Mouse (Mus musculus) heart, embryonic 12.5 days (tissue): ENCODE measurements at regions not wholly inside any gene's neighbourhood (a gene's known extent, or its start where the extent isn't known, plus 50 kb on each side); places are given as distances from the start of the nearest gene placed in this dataset.

Experiments used
- ATAC-seq: fragments of 200-750 bp; cut with Nextera tagmentation; 2 replicates; pipeline ENCODE4 v1.8.0; 2017; ENCODE audit warnings: moderate TSS enrichment, moderate library complexity; ENCODE audit not compliant: insufficient number of reproducible peaks, low FRiP score
- H3K27ac ChIP-seq: fragments of 300-500 bp; sonication (generic); 2 replicates; pipeline ENCODE4 v1.5.1; 2016; ENCODE audit warnings: mild to moderate bottlenecking, moderate library complexity; ENCODE audit not compliant: poor library complexity, severe bottlenecking
- H3K27me3 ChIP-seq: fragments of 300-500 bp; sonication (generic); replicated peaks from 2 replicates; pipeline ENCODE4 v1.6.1; 2016; ENCODE audit warnings: mild to moderate bottlenecking, moderate library complexity
- H3K36me3 ChIP-seq: fragments of 300-500 bp; sonication (generic); 2 replicates; pipeline ENCODE4 v1.6.1; 2016; ENCODE audit warnings: mild to moderate bottlenecking, moderate library complexity
- H3K4me1 ChIP-seq: fragments of 300-500 bp; sonication (generic); replicated peaks from 2 replicates; pipeline ENCODE4 v1.6.1; 2016; ENCODE audit warnings: mild to moderate bottlenecking
- H3K4me2 ChIP-seq: fragments of 300-500 bp; sonication (generic); 2 replicates; pipeline ENCODE4 v1.6.1; 2016; ENCODE audit warnings: mild to moderate bottlenecking, moderate library complexity
- H3K4me3 ChIP-seq: fragments of 300-500 bp; sonication (generic); 2 replicates; pipeline ENCODE4 v1.5.1; 2016; ENCODE audit warnings: mild to moderate bottlenecking
- H3K9ac ChIP-seq: fragments of 300-500 bp; sonication (generic); 2 replicates; pipeline ENCODE4 v1.6.1; 2016; ENCODE audit warnings: mild to moderate bottlenecking, moderate library complexity
- H3K9me3 ChIP-seq: fragments of 300-500 bp; sonication (generic); replicated peaks from 2 replicates; pipeline ENCODE4 v1.6.1; 2016; ENCODE audit warnings: mild to moderate bottlenecking, moderate library complexity
- WGBS: fragments of 180-500 bp; shearing (Covaris S2); methylation state at CpG from one replicate; pipeline ENCODE4 v1.1.7; 2016; 5-methylcytosine and 5-hydroxymethylcytosine counted together

DNA sequence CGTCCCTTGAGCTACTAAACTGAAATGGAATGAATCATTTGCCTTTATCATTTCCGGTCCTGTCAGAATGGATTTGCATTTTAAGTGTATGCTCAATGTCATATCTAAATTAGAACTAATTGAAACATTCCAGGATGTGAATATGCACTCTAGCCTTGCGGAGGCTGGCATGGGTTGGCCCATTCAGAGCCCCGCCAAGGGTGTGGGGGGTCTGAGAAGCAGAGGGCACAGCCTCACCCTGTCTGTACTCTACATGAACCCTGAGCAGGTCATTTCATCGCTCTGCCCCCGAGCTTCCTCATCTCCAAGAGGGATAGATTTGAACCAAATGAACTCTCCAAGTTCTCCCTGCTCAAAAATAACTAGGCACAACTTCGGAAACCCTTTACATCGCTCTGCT is 250.1 kb upstream of the Cdh5 start:
- Histone ChIP-seq H3K27me3 (no peaks in the 10 kb centered on the region), H3K36me3 (no peaks in the 10 kb centered on the region), H3K9me3 (no peaks in the 10 kb centered on the region), H3K4me3 (no peak overlapping the region), H3K4me2 (no peak overlapping the region), H3K9ac (no peak overlapping the region), H3K27ac (no peak overlapping the region), H3K4me1 (peaks cover 42% of the 10 kb centered on the region)
- WGBS: 73% methylated on average over 8 of the region's 8 CpGs
- ATAC-seq: no peak

DNA sequence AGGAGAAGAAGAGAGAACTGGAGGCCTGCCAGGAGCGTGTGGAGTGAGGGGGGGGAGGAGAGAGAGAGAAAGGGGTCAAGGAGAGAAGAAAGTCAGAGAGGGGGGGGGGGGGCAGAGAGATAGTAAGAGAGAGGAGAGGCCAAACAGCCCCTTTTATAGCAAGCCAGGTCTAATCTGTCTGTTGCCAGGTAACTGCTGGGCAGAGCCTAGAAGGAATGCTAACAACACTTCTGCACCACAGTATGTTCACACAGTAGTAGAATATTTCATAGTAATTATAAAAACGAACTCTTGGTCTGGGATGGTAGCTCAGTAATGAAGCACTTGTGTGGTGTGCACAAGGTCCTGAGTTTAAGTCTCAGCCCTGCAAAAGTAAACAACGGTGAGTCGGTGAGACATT is 248.4 kb upstream of the Cdh5 start:
- no peak overlapping the region for H3K4me3 ChIP-seq
- no peak overlapping the region for H3K4me2 ChIP-seq
- H3K36me3 ChIP-seq: no peaks in the 10 kb centered on the region
- no peak overlapping the region for H3K27ac ChIP-seq
- ATAC-seq: no peak
- H3K9me3 ChIP-seq: no peaks in the 10 kb centered on the region
- H3K9ac ChIP-seq: no peak overlapping the region
- H3K4me1 ChIP-seq: peaks cover 37% of the 10 kb centered on the region
- H3K27me3 ChIP-seq: no peaks in the 10 kb centered on the region
- WGBS: 68% methylated on average over 4 of the region's 4 CpGs

DNA sequence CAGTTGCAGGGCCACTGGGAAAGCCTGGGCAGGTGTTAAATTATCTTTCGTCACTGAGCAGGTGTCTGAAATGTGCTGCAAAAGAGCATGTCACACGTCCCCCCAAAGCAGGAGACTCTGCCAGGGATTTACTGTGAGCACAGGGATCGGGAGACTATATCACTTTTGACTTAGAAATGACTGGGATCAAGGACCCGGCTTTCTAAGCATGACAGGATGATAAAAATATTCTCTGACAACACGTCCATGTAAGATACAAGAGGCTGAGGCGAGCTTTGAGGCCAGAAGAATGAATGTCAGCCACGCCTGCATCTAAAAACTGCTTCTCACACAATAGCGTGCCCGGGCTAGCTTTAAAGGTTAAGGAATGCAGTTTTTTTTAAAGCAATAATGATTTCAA is 246.1 kb upstream of the Cdh5 start:
- Histone ChIP-seq H3K9ac (no peak overlapping the region), H3K36me3 (no peaks in the 10 kb centered on the region), H3K27ac (no peak overlapping the region), H3K4me1 (peaks cover 37% of the 10 kb centered on the region), H3K4me3 (no peak overlapping the region), H3K9me3 (no peaks in the 10 kb centered on the region), H3K4me2 (peak overlapping the region; percentile 32), H3K27me3 (no peaks in the 10 kb centered on the region)
- peak; percentile 59; the same call in 1 of the 2 replicates for ATAC-seq
- 38% methylated on average over 9 of the region's 9 CpGs for WGBS

DNA sequence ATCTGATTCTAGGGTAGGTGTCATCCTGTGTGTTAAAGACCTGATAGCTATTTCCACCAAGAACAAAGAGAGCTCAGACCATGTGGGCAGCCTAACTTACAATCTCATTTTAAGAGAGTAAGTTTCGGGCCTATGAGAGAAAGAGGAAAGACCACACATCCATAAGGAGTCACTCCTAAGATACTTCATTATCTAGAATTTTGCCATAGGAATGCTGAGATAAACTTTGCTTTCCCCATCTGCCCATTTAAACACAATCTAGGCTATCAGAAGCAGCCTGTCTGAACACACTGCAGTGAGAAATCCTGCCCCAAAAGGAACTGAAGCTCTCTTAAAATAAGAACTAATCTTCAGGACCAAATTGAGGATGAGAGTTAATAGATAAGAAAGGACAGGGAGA is 242.3 kb upstream of the Cdh5 start:
- Histone ChIP-seq H3K27me3 (no peaks in the 10 kb centered on the region), H3K36me3 (no peaks in the 10 kb centered on the region), H3K4me1 (peaks cover 16% of the 10 kb centered on the region), H3K9ac (no peak overlapping the region), H3K9me3 (no peaks in the 10 kb centered on the region), H3K4me3 (no peak overlapping the region), H3K27ac (no peak overlapping the region), H3K4me2 (no peak overlapping the region)
- no peak for ATAC-seq
- WGBS: 64% methylated on average over 1 of the region's 1 CpGs

DNA sequence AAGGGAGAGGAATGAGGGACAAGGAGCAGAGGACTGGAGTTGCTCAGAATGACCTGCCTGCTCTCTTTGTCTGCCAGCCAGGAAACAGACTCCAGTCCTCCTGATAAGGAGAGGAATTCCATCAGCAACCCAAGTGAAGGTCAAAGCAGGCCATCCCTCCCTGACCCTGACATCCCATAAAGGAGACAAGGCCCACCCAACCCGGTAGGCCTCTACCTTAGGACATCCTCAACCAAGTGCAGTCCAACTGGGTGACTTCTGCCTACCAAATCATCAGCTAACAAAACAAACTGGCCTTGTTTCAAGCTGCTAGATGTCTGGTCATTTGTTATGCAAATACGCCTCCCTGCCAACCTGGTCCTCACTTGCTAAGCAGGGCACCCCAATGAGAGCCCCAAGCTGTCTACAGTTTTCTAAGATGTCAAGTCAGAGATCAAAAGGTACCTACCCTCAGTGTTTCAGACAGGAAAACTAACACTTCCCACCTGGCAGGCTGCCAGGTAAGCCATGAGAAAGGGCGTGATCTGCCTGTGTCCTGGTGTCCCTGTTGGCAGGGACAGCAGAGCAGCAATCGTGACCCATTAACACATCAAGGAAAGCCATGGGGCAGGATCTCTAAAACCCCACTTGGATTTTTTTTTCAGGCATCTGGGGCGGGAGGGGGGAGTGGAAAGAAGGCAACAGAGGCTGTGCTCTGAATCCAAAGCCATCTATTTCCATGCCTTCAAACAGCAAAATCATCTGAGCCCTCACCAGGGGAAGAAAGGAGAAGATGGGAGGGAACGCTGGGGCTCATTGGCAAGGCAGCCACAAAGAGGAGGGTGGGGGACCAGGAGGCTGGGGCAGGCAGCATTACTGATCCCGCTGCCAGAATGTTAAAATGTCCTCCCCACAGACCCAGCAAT is 227.6 kb upstream of the Cdh5 start:
- no peak overlapping the region for H3K9ac ChIP-seq
- H3K9me3 ChIP-seq: no peaks in the 10 kb centered on the region
- H3K4me1 ChIP-seq: peaks cover 31% of the 10 kb centered on the region
- peak overlapping the region; percentile 88 for H3K27ac ChIP-seq
- WGBS: 18% methylated on average over 7 of the region's 7 CpGs
- no peaks in the 10 kb centered on the region for H3K36me3 ChIP-seq
- H3K4me3 ChIP-seq: no peak overlapping the region
- no peak overlapping the region for H3K4me2 ChIP-seq
- peak; percentile 75 for ATAC-seq
- no peaks in the 10 kb centered on the region for H3K27me3 ChIP-seq

DNA sequence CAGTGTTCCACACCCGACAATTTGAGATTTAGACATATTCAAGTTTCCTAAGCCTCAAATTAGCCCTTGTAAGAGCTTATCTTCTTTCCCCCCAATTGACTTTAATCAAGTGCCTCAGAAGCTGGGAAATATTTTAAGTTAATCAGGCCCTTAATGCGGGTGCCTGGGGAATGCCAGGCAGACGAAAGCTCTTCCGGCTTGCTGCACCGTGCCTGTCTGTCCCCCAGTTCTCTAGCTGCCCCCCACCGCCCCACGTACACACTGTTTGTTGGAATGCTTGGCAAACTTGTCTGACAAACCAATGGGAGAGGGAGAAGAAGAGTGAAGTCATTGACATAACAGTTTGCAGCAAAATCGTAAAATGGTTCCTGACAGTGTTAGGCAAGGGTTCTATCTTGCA is 226.9 kb upstream of the Cdh5 start:
- H3K36me3 ChIP-seq: no peaks in the 10 kb centered on the region
- WGBS: 29% methylated on average over 8 of the region's 8 CpGs
- no peak overlapping the region for H3K4me2 ChIP-seq
- H3K27ac ChIP-seq: peak overlapping the region; percentile 88
- H3K4me1 ChIP-seq: peaks cover 31% of the 10 kb centered on the region
- H3K27me3 ChIP-seq: no peaks in the 10 kb centered on the region
- H3K9ac ChIP-seq: no peak overlapping the region
- H3K9me3 ChIP-seq: no peaks in the 10 kb centered on the region
- ATAC-seq: no peak
- H3K4me3 ChIP-seq: no peak overlapping the region

DNA sequence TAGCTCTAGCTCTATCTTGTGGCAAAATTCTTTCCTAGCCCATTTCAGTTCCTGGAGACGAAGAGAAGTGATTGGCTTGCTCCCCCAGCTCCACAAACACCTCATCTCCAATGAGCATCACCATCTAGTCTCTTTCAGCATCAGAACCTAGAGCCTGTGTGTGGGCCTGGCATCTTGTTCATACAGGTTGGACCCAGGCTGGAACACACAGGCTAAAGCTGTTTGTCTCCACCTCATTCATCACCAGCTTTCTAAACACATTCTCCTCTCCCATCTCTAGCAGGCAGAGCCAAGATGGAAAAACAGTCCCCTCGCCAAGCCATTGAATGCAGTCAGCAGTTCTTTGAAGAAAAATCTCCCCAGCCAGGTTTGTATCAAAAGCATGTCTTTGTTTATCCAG is 221.9 kb upstream of the Cdh5 start:
- Histone ChIP-seq H3K27ac (no peak overlapping the region), H3K4me3 (no peak overlapping the region), H3K36me3 (no peaks in the 10 kb centered on the region), H3K4me2 (no peak overlapping the region), H3K9me3 (no peaks in the 10 kb centered on the region), H3K4me1 (peaks cover 9% of the 10 kb centered on the region), H3K27me3 (no peaks in the 10 kb centered on the region), H3K9ac (no peak overlapping the region)
- 74% methylated on average over 2 of the region's 2 CpGs for WGBS
- no peak for ATAC-seq

DNA sequence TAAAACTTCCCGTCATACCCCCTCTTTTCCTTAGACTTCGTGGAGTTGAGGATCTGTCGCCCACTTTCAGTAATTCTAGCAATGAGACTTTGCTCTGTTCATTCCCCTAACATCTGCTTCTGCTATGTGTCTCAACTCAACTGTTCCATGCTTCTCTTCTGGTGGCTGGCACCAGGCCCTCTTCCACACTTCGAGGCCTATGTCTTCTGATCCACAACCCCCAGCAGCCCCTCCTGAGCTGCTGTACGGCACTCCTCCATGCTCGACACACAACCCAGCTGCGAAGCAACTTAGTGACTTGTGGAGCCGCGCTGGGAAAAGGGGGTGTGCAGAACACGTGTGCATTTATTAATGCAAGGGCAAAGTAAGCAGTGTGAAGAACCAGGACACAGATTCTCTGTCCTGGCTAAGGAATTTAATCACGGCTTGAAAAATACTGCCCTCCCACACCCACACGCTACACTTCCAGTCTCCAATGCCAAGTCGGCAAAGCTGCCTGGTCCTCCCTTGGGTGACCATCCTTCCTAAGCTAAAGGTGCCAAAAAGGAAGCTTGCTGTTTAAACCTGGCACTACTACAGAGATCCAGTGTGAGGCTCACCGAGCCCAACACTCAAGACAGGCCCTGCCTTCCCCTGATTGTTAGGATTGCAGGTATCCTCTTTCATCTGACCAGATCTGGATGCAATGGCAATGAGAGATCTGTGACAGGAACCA is 220.8 kb upstream of the Cdh5 start:
- Histone ChIP-seq H3K4me2 (no peak overlapping the region), H3K36me3 (no peaks in the 10 kb centered on the region), H3K4me3 (no peak overlapping the region), H3K9ac (no peak overlapping the region), H3K9me3 (no peaks in the 10 kb centered on the region), H3K27ac (no peak overlapping the region), H3K4me1 (peaks cover 7% of the 10 kb centered on the region), H3K27me3 (no peaks in the 10 kb centered on the region)
- WGBS: 78% methylated on average over 14 of the region's 14 CpGs
- no peak for ATAC-seq

DNA sequence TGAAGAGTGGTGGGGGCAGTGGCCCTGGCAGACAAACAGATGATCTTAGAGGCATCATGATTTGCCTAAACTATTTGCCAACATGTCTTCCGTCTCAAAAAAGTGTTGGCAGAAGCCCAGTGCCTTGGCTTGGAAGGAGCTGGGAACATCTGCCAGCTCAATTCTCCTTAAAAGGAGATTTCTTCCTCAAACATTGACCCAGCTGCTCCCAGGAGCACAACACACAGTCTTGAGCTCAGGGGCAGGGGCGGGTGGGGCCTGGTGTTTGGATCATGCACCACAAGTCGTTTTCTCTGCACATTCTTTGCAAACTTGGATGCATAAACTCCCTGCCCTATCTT is 220.3 kb upstream of the Cdh5 start:
- H3K36me3 ChIP-seq: no peaks in the 10 kb centered on the region
- no peak overlapping the region for H3K4me3 ChIP-seq
- H3K27me3 ChIP-seq: no peaks in the 10 kb centered on the region
- no peak overlapping the region for H3K9ac ChIP-seq
- ATAC-seq: no peak
- no peak overlapping the region for H3K4me2 ChIP-seq
- WGBS: 65% methylated on average over 3 of the region's 3 CpGs
- peaks cover 7% of the 10 kb centered on the region for H3K4me1 ChIP-seq
- no peaks in the 10 kb centered on the region for H3K9me3 ChIP-seq
- no peak overlapping the region for H3K27ac ChIP-seq

DNA sequence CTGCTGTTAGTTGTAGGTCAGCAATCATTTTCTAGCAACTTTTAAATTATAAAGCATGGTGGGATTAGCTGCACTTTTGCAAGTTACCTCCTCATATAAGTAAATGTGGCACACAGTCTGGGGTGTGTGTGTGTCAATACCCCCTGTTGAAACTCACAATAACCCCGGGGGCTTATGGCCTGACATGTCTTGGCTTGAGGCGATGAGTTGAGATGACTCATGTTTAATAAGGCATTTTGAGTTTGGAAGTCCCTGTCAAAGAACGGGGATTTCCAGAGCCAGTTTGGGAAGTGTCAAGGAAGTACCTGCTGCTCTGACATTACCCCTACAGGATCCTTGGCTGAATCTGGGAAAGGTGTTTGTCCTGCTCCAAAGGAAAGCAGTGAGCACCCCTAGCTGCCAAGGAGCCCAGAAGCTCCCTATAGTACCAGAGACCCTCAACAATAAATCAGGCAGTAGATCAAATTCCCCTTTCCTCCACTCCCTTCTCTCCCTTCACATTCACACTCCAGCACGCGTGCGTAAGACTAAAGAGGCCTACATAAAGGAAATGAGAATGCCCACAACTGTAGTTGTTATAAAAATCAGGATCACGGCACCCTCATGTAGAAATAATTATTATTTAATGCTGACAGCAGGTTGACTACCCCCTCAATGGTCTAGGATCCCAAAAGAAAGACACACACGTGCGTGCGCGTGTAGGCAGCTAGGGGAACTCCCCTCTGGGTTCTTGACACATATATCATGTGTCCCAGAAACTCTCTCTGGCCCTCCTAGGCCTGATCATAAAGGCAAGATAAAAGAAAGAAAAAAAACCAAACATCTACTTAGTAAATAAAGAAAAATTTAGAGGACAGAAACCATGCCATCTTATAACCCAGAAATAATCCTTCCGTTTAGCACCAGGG is 216.3 kb upstream of the Cdh5 start:
- no peak overlapping the region for H3K4me2 ChIP-seq
- H3K4me1 ChIP-seq: no peaks in the 10 kb centered on the region
- H3K4me3 ChIP-seq: no peak overlapping the region
- H3K9me3 ChIP-seq: no peaks in the 10 kb centered on the region
- no peak overlapping the region for H3K9ac ChIP-seq
- no peak for ATAC-seq
- H3K27me3 ChIP-seq: no peaks in the 10 kb centered on the region
- no peak overlapping the region for H3K27ac ChIP-seq
- 84% methylated on average over 12 of the region's 12 CpGs for WGBS
- no peaks in the 10 kb centered on the region for H3K36me3 ChIP-seq

DNA sequence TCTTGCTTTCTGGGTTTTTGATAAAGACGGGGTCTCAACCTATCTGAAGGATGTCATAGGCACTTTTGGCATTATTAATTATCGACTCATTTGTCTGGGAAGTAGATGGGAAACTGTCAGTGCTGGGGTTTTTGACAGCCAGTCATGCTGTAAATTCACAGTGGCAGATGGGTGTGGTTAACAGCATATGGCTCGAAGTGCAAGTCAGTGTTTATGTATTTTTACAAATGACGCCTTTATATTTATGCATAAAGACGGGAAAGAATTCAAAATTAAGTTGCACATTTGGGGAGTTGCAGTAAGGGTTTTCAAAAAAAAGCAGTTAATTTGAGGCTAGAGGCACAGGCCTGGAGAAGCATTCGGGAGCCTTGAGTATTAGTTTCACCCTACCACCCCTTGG is 206.8 kb upstream of the Cdh5 start:
- 84% methylated on average over 6 of the region's 6 CpGs for WGBS
- Histone ChIP-seq H3K4me3 (no peak overlapping the region), H3K9me3 (no peaks in the 10 kb centered on the region), H3K27ac (no peak overlapping the region), H3K4me2 (no peak overlapping the region), H3K4me1 (0 out of 2 replicates have a peak, but pooled peaks cover 6% of the 10 kb centered on the region), H3K36me3 (no peaks in the 10 kb centered on the region), H3K9ac (no peak overlapping the region), H3K27me3 (no peaks in the 10 kb centered on the region)
- ATAC-seq: no peak
